ENCODE assay signal across 9 mouse cellular contexts in genomic region chrX:13710174-13710573, GRCm38 (mm10). TPM values are rescaled to one million over a fixed set of nuclear protein-coding genes. Genes with fewer than 3 reads are reported as not detected.
DNase-seq lines count a peak whose midpoint lies in the region; ATAC-seq and TF ChIP-seq lines count a peak whose summit lies in the region.
"Had no signal": no experiment of that assay in that cellular context is flagged by ENCODE, and none has a peak within 500 bp of the region (broad histone marks: within the 10 kb centered on the region; RNA-seq: fewer than 3 reads in every experiment).

No protein-coding gene starts in this region.

- no peak overlapping the region for H3K4me2 ChIP-seq in forebrain, postnatal 0 days (ENCODE audit: low read depth)
- H3K4me2 ChIP-seq in forebrain, embryonic 12.5 days, result no peak overlapping the region
- H3K4me2 ChIP-seq: limb, embryonic 13.5 days had no signal

- H3K4me1 ChIP-seq in forebrain, postnatal 0 days (ENCODE audit: insufficient read depth), result no peaks in the 10 kb centered on the region
- H3K4me1 ChIP-seq in forebrain, embryonic 12.5 days, result no peaks in the 10 kb centered on the region
- H3K4me1 ChIP-seq: limb, embryonic 13.5 days had no signal

- H3K27me3 ChIP-seq in forebrain, postnatal 0 days (ENCODE audit: insufficient read depth, low read length), result no peaks in the 10 kb centered on the region
- H3K27me3 ChIP-seq in forebrain, embryonic 12.5 days, result no peaks in the 10 kb centered on the region
- H3K27me3 ChIP-seq: limb, embryonic 13.5 days had no signal

- H3K4me3 ChIP-seq in forebrain, postnatal 0 days (ENCODE audit: low read depth, low read length), result no peak overlapping the region
- no peak overlapping the region for H3K4me3 ChIP-seq in forebrain, embryonic 12.5 days (replicated peaks)
- H3K4me3 ChIP-seq in layer of hippocampus, adult 2 months, result no peak overlapping the region
- H3K4me3 ChIP-seq: limb, embryonic 13.5 days had no signal

- no peaks in the 10 kb centered on the region for H3K36me3 ChIP-seq in forebrain, postnatal 0 days (ENCODE audit: insufficient read depth)
- H3K36me3 ChIP-seq in forebrain, embryonic 12.5 days (replicated peaks), result no peaks in the 10 kb centered on the region

- H3K9ac ChIP-seq in forebrain, postnatal 0 days, result no peak overlapping the region
- no peak overlapping the region for H3K9ac ChIP-seq in forebrain, embryonic 12.5 days
- H3K9ac ChIP-seq: limb, embryonic 13.5 days had no signal

- no peaks in the 10 kb centered on the region for H3K9me3 ChIP-seq in forebrain, postnatal 0 days (ENCODE audit: low read length)
- no peaks in the 10 kb centered on the region for H3K9me3 ChIP-seq in forebrain, embryonic 12.5 days
- H3K9me3 ChIP-seq: limb, embryonic 13.5 days had no signal

- peak; percentile 66; the same call in 1 of the 2 replicates for ATAC-seq in forebrain, postnatal 0 days
- no peak for ATAC-seq in forebrain, embryonic 12.5 days (ENCODE audit: low FRiP score)
- peak; percentile 72; the same call in 1 of the 2 replicates for ATAC-seq in megakaryocyte, adult 5-6 weeks (ENCODE audit: poor library complexity, severe bottlenecking)

- 26% methylated on average over 2 of the region's 2 CpGs for WGBS in forebrain, postnatal 0 days
- WGBS in forebrain, embryonic 12.5 days, result 51% methylated on average over 2 of the region's 2 CpGs

- TF ChIP-seq CTCF in forebrain, postnatal 0 days (IDR thresholded peaks at IDR 0.05; ENCODE audit: low read depth), result peak; percentile 87
- peak; percentile 92 for TF ChIP-seq CTCF in layer of hippocampus, adult 2 months (conservative IDR thresholded peaks at IDR 0.05)

- H3K27ac ChIP-seq in forebrain, postnatal 0 days (ENCODE audit: low read depth, low read length), result no peak overlapping the region
- H3K27ac ChIP-seq in forebrain, embryonic 12.5 days, result no peak overlapping the region
- H3K27ac ChIP-seq in layer of hippocampus, adult 2 months, result no peak overlapping the region
- H3K27ac ChIP-seq: limb, embryonic 13.5 days had no signal

- DNase-seq in forebrain, postnatal 0 days, result peak; percentile 74
- DNase-seq in CD4-positive helper T cell, adult 2 months (ENCODE audit: low read depth, low spot score), result peak; percentile 8
- DNase-seq in c-Kit-positive CD71-positive TER-119-negative erythroid progenitor cells, embryonic 14.5 days (ENCODE audit: low read depth), result peak; percentile 21
- DNase-seq in frontal cortex, postnatal 36 days (ENCODE audit: low spot score in 2 of 2), result peak; percentile 26 to 68
- peak; percentile 48 to 51 for DNase-seq in layer of hippocampus, adult 2 months (ENCODE audit: low spot score in 2 of 2)
- peak; percentile 16 for DNase-seq in skeletal muscle tissue, adult 2 months (ENCODE audit: low read depth, low spot score)

RNA-seq across cellular contexts. Expression of gene Gpr82, which starts 49.0 kb away (rescaled TPM):
- total RNA-seq in forebrain, postnatal 0 days (2014; rRNA removed), result not detected in 2 replicates
- 0.19 TPM in 1 of 2 replicates, not detected in the other for polyA plus RNA-seq in forebrain, postnatal 0 days (2015; fragmentation: Nextera tagmentation; extraction: Ambion mirVana)
- polyA plus RNA-seq in forebrain, embryonic 12.5 days (2016; fragmentation: Nextera tagmentation; extraction: Ambion mirVana), result 0.42 and 0.84 TPM in 2 replicates
- under 1 TPM in 1 of 2 experiments, not detected in 1; 0.15 TPM for total RNA-seq in layer of hippocampus, adult 2 months (2021)
- total RNA-seq in megakaryocyte, adult 5-6 weeks (2015), result not detected in 2 replicates
- total RNA-seq in megakaryocyte, adult 5-6 weeks (2017), result not detected in 2 replicates

Comparison
In these comparisons a context has a peak if more than half of its experiments do, and no peak if none do; other contexts are left out.
1. DNase-seq: peak in every context shown above with its lines; median percentile 74 in forebrain, postnatal 0 days; 50 in layer of hippocampus, adult 2 months; 47 in frontal cortex, postnatal 36 days; 21 in c-Kit-positive CD71-positive TER-119-negative erythroid progenitor cells, embryonic 14.5 days; 16 in skeletal muscle tissue, adult 2 months; 8 in CD4-positive helper T cell, adult 2 months.